Mouse (Mus musculus): ENCODE data around the gene Pde7b. TPM values are rescaled to one million over a fixed set of nuclear protein-coding genes. Genes with fewer than 3 reads are reported as not detected.

Pde7b gene
- total and polyA plus RNA-seq, 3 experiments: not detected

DNA sequence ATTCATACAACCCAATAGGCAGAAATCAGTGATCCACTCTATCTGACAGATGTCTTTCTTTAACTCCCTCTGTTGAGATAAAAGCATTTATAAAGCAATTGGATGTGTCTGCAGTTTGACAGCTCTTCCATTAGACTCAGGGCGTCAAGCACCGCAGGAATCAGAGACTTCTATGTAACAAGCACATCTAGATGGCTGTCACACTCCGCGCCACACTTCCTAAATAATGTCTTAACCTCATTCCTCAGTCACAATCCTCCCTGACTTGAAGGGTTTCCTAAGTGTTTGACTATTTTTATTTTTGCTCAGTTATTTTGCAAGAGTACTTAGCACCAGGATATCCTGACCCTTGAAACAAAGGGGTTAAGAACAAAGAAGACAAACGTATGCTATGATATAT is 174.7 kb downstream of the Pde7b start:
- Histone ChIP-seq H3K4me3 (replicated peaks in 1 of 3; ENCODE audit: low read depth in 2 of 3, low read length in 2 of 3, poor library complexity in 1 of 3) (no peak overlapping the region), H3K27ac (ENCODE audit: insufficient read depth, low read depth) (no peak overlapping the region), H3K4me1 (ENCODE audit: control insufficient read depth in 1 of 2, insufficient read depth in 2 of 2) (no peaks in the 10 kb centered on the region), H3K27me3 (replicated peaks) (no peaks in the 10 kb centered on the region), H3K9ac (ENCODE audit: insufficient read depth, low read depth) (no peak overlapping the region), H3K9me3 (replicated peaks; ENCODE audit: low read length) (no peaks in the 10 kb centered on the region), H3K4me2 (ENCODE audit: insufficient read depth, low read depth, poor library complexity, severe bottlenecking) (no peak overlapping the region), H3K79me2 (replicated peaks; ENCODE audit: control insufficient read depth, extremely low read depth, insufficient read depth, poor library complexity, severe bottlenecking) (no peaks in the 10 kb centered on the region), H3K36me3 (replicated peaks in 1 of 2; ENCODE audit: control insufficient read depth in 1 of 2, insufficient read depth in 1 of 2, low read length in 1 of 2) (no peaks in the 10 kb centered on the region)
- in situ Hi-C loops (cut with MboI; ENCODE audit: low pct_ligation_motif_present, low pct_unique_long_range_greater_than_20kb, low sequenced_read_pairs): no loop called here
- dilution Hi-C loops (cut with MboI; ENCODE audit: extremely low pct_ligation_motif_present, extremely low pct_unique_long_range_greater_than_20kb, low sequenced_read_pairs): no loop called here
- TF ChIP-seq TBP (conservative IDR thresholded peaks at IDR 0.05; ENCODE audit: low read depth, low read length) (no peak), ELF1 (IDR thresholded peaks at IDR 0.05; ENCODE audit: low read depth, low read length) (no peak), POLR2A (IDR thresholded peaks at IDR 0.05; ENCODE audit: low read depth, low read length) (no peak), MYC (IDR thresholded peaks at IDR 0.05; ENCODE audit: low read depth, low read length) (no peak)
- no peak for DNase-seq (ENCODE audit: extremely low read depth)

DNA sequence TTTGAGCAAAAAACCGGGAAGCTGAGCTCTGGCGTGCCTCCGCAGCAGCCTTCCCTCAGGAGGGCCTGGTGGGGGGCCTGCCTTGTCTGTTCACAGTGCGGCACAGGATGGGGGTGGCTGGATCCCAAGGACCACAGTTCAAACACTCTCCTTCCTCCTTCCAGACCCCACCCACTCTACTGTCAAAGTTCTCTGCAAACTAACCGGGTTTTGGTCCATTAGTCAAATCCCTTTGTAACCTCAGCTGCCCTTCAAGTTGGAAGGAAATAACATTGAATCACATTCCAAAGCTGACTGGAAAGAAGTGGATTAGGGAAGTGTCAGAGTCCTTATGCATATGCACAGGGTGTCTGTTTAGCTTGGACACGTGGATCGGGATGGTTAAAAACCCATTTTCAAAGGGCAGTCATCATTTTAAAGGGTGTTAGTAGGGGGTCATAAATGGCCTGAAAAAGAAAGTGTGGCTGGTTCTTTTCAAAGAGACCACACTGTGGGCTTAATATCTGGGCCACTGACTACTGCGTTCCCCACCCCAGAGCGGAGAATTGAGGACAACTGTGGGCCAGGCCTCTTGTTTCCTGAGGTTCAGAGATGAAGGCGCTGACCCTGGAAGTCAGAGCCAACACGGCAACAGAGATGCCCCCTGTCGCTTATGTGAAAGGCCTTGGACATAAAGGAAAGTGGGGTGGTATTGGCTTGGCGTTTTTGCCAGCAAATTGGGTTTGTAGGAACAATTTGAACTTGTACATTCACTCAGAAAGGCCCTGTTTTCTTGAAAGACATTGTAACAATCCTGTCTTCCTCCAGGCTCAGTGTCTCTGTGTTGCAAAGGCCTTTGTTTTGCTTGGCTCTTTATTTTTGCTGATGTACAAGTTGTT is 175.8 kb downstream of the Pde7b start:
- in situ Hi-C loops (cut with MboI; ENCODE audit: low pct_ligation_motif_present, low pct_unique_long_range_greater_than_20kb, low sequenced_read_pairs): no loop called here
- Histone ChIP-seq H3K4me1 (ENCODE audit: control insufficient read depth in 1 of 2, insufficient read depth in 2 of 2) (no peaks in the 10 kb centered on the region), H3K9ac (ENCODE audit: insufficient read depth, low read depth) (no peak overlapping the region), H3K27ac (ENCODE audit: insufficient read depth, low read depth) (no peak overlapping the region), H3K4me2 (ENCODE audit: insufficient read depth, low read depth, poor library complexity, severe bottlenecking) (no peak overlapping the region), H3K4me3 (replicated peaks in 1 of 3; ENCODE audit: low read depth in 2 of 3, low read length in 2 of 3, poor library complexity in 1 of 3) (no peak overlapping the region), H3K36me3 (replicated peaks in 1 of 2; ENCODE audit: control insufficient read depth in 1 of 2, insufficient read depth in 1 of 2, low read length in 1 of 2) (no peaks in the 10 kb centered on the region), H3K27me3 (replicated peaks) (no peaks in the 10 kb centered on the region), H3K79me2 (replicated peaks; ENCODE audit: control insufficient read depth, extremely low read depth, insufficient read depth, poor library complexity, severe bottlenecking) (no peaks in the 10 kb centered on the region), H3K9me3 (replicated peaks; ENCODE audit: low read length) (no peaks in the 10 kb centered on the region)
- dilution Hi-C loops (cut with MboI; ENCODE audit: extremely low pct_ligation_motif_present, extremely low pct_unique_long_range_greater_than_20kb, low sequenced_read_pairs): no loop called here
- DNase-seq (ENCODE audit: extremely low read depth): no peak
- TF ChIP-seq ZNF384 (IDR thresholded peaks at IDR 0.05; ENCODE audit: low read depth, low read length) (no peak), USF2 (conservative IDR thresholded peaks at IDR 0.05; ENCODE audit: low read depth, low read length) (no peak), RCOR1 (conservative IDR thresholded peaks at IDR 0.05; ENCODE audit: low read depth, low read length) (no peak), JUN (IDR thresholded peaks at IDR 0.05; ENCODE audit: insufficient read depth, low read depth, low read length) (no peak), JUND (conservative IDR thresholded peaks at IDR 0.05; ENCODE audit: low read depth, low read length) (no peak), RAD21 (IDR thresholded peaks at IDR 0.05; ENCODE audit: low read depth, low read length) (no peak), E2F4 (IDR thresholded peaks at IDR 0.05; ENCODE audit: insufficient replicate concordance, low read depth, low read length) (no peak), MXI1 (IDR thresholded peaks at IDR 0.05; ENCODE audit: low read depth, low read length) (no peak)

DNA sequence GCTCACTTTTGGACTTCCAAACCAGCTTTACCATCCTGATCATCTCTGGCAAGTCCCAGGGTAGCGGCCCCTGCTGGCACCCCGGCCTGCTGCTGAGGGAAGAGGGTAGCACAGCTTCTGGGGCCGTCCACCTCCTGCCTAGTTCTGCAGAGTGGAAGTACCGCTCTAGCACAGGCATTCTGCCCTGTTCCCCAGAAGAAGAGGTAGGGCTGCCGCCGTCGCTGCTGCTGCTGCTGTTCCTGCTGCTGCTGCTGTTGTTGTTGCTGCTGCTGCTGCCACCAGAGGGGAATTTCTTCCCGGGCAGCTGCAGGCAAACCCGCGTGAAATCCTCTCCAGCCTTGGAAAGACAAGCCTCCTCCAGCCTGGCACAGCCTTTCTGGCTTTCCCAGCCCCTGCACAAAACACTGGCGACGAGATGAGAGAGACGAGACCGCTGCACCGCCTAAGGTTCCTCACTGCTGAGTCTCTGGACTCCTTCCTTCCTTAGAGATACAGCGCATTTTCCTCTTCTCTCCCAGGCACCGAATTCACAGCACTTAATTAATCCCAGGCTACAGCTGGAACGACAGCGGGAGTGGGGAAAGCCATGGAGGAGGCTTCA is 176.8 kb downstream of the Pde7b start:
- Histone ChIP-seq H3K27ac (ENCODE audit: insufficient read depth, low read depth) (no peak overlapping the region), H3K79me2 (replicated peaks; ENCODE audit: control insufficient read depth, extremely low read depth, insufficient read depth, poor library complexity, severe bottlenecking) (no peaks in the 10 kb centered on the region), H3K9ac (ENCODE audit: insufficient read depth, low read depth) (no peak overlapping the region), H3K4me1 (ENCODE audit: control insufficient read depth in 1 of 2, insufficient read depth in 2 of 2) (no peaks in the 10 kb centered on the region), H3K27me3 (replicated peaks) (no peaks in the 10 kb centered on the region), H3K4me2 (ENCODE audit: insufficient read depth, low read depth, poor library complexity, severe bottlenecking) (no peak overlapping the region), H3K36me3 (replicated peaks in 1 of 2; ENCODE audit: control insufficient read depth in 1 of 2, insufficient read depth in 1 of 2, low read length in 1 of 2) (no peaks in the 10 kb centered on the region), H3K4me3 (replicated peaks in 1 of 3; ENCODE audit: low read depth in 2 of 3, low read length in 2 of 3, poor library complexity in 1 of 3) (no peak overlapping the region), H3K9me3 (replicated peaks; ENCODE audit: low read length) (no peaks in the 10 kb centered on the region)
- dilution Hi-C loops (cut with MboI; ENCODE audit: extremely low pct_ligation_motif_present, extremely low pct_unique_long_range_greater_than_20kb, low sequenced_read_pairs): no loop called here
- TF ChIP-seq JUN (IDR thresholded peaks at IDR 0.05; ENCODE audit: insufficient read depth, low read depth, low read length) (no peak), RAD21 (IDR thresholded peaks at IDR 0.05; ENCODE audit: low read depth, low read length) (no peak), SMC3 (IDR thresholded peaks at IDR 0.05; ENCODE audit: low read depth, low read length) (no peak), E2F4 (IDR thresholded peaks at IDR 0.05; ENCODE audit: insufficient replicate concordance, low read depth, low read length) (no peak), PAX5 (IDR thresholded peaks at IDR 0.05; ENCODE audit: low read length) (no peak), RCOR1 (conservative IDR thresholded peaks at IDR 0.05; ENCODE audit: low read depth, low read length) (no peak), JUND (conservative IDR thresholded peaks at IDR 0.05; ENCODE audit: low read depth, low read length) (no peak), HCFC1 (IDR thresholded peaks at IDR 0.05; ENCODE audit: low read depth, low read length) (no peak), EP300 (IDR thresholded peaks at IDR 0.05; ENCODE audit: low read length) (no peak)
- in situ Hi-C loops (cut with MboI; ENCODE audit: low pct_ligation_motif_present, low pct_unique_long_range_greater_than_20kb, low sequenced_read_pairs): no loop called here
- no peak for DNase-seq (ENCODE audit: extremely low read depth)

Measured in CH12.LX (cell line).